Mouse (Mus musculus) kidney, adult 18-20 months (tissue): ENCODE data around the gene Fam133b.
"Not testable (repeated sequence)": the region's sequence is repeated elsewhere in the genome, so short reads cannot be mapped to it uniquely, and the experiment has no call there.

Source experiments
- DNase-seq: peaks from one replicate; pipeline ENCODE4 v3.0.0; 2021

Gene Fam133b

DNA sequence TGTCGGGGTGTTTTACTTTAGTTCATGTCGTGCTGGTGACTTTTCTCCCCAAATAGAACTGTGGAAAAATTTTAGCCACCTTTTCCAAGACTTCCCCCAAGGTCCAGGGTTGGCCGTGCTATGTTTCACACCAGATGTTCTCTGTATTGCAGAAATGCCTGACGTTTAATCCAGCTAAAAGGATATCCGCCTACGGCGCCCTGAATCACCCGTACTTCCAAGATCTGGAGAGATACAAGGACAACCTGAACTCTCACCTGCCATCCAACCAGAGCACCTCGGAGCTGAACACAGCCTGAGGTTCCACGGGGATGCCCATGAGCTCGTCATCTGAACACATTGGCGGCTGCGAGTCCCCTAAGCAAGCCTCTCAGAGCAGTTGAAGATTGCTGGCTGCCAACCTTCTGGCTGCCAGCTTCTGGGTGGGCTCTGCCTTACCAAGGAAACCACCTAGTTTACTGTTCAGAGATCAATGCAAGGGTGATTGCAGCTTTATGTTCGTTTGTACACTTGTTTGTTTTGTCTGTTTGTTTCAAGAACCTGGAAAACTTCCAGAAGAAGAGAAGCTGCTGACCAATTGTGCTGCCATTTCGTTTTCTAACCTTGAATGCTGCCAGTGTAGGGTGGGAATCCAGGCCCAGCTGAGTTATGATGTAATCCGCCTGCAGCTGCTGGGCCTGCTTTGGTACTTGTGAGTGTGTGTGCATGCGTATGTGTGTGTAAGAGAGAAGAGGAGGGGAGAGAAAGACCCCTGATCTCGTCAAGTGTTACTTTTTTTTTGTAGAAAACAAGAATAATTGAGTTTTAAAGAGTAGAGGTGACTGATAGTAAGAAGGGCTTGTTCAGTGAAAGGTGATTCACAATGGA lies 22.9 kb upstream of the Fam133b start:
- DNase-seq: no peak

GRCm38 (mm10) chr5:3521741-3522140 lies 21.9 kb upstream of the Fam133b start:
- DNase-seq: no peak

DNA sequence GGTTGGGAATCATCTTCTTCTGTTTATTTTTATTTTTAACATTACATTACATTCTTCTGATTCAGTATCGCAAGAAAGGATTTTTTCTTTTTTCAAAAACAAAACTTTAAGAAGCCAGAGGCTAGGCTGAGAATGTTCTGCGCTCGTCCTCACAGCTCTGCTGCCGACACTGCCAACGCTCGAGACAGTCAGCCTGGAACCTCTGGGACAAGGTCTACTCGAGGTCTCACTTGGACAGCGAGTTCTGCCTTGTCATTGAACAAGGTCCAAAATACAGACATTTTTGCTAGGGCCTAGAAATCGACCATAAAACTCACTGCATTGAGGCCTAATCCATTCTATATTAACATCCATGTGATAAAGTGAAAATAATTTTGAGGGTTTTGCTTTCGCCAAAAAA lies 20.8 kb upstream of the Fam133b start:
- peak; percentile 18 for DNase-seq

- DNase-seq: no peak
Observed at GRCm38 (mm10) chr5:3527041-3527691, 16.5 kb upstream of the Fam133b start.

DNA sequence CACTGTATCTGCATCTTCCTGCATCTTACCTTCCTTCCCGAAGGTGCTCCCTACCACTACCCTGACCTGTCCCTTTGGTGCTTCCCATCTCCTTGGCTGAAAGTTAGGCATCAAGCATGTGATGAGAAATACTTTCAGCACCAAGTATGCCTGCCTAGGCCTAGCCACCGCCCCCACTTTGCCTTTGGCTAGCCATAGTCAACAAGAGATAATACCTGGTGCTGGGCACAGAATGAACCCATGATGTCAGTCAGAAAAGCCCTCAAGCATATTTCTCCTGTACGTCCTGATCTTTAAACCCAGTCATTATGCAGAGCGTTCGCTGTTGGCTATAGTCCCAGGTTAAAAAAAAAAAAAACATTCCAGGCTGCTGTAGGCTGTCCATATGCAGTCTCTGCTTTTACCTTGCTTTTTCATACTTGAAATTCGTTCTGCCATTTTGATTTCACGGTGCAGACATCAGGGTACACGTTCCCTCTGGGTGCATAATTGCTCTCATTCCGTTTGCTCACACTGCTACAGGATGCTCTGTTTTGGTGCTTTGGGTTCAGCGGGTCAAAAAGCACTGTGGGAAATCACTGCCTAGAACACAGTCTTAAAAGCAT lies 13.9 kb upstream of the Fam133b start:
- DNase-seq: no peak

GRCm38 (mm10) chr5:3532048-3532447 lies 11.6 kb upstream of the Fam133b start:
- DNase-seq: not testable (repeated sequence)

- DNase-seq: no peak
Observed at GRCm38 (mm10) chr5:3536592-3537212, 6.9 kb upstream of the Fam133b start.

GRCm38 (mm10) chr5:3538505-3539472 lies 4.8 kb upstream of the Fam133b start:
- no peak for DNase-seq

- no peak for DNase-seq
Observed at GRCm38 (mm10) chr5:3541871-3542270, 1.8 kb upstream of the Fam133b start.

DNA sequence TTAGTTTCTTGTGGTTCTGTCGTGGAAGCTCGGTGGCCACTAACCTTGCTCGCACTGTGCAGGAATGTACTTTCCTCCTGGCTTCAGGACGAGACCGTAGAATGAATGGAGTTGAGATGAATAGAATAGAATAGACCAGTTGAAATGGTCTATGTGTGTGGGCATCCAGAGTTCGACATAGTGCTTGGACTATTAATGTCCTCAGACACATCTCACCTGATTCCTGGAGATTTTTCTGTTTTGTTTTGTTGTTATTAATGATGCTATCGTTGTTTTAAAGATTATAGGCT lies 792 bp downstream of the Fam133b start:
- DNase-seq: no peak

- DNase-seq: peak; percentile 58
Observed at GRCm38 (mm10) chr5:3546226-3546625, 2.6 kb downstream of the Fam133b start.

DNA sequence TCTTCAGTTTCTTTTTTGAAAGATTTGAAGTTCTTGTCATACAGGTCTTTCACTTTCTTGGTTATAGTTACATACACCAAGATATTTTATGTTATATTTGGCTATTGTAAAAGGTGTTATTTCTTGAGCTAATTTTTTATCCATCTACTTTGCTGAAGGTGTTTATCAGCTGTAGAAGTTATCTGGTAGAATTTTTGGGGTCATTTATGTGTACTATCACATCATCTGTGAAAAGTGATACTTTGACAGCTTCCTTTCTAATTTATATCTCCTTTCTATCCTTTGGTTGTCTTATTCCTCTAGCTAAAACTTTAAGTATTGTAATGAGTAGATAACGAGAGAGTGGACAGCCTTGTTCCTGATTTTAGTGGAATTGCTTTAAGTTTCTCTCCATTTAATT lies 7.8 kb downstream of the Fam133b start:
- DNase-seq: no peak

DNA sequence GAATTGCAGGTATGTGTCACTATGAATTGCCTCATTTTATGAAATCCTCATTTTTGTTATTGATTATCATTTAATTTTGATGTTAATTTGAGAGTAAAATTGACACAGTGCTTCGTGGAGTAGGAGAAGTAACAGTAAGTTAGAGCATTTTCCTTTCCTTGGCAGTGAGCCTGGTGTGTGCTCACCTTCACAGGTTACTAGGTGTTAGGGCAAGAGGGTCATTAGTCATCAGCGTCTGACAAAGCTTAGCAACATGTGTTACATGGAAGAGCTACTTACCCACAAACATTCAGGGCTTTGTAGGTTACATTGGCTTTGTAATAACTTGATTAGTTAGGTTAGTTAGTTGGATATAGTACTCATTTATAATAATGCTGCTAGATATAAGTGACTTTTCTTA lies 10.6 kb downstream of the Fam133b start:
- DNase-seq: no peak

GRCm38 (mm10) chr5:3571266-3571665 lies 27.6 kb downstream of the Fam133b start, which contains the start of gene 1700109H08Rik:
1700109H08Rik (plus strand) TSS chr5:3571566.
- no peak for DNase-seq

- DNase-seq: no peak
Observed at GRCm38 (mm10) chr5:3574825-3575224, 31.2 kb downstream of the Fam133b start.

GRCm38 (mm10) chr5:3577939-3578338 lies 34.3 kb downstream of the Fam133b start:
- DNase-seq: no peak

- DNase-seq: no peak
Observed at GRCm38 (mm10) chr5:3579066-3579465, 35.4 kb downstream of the Fam133b start.

DNA sequence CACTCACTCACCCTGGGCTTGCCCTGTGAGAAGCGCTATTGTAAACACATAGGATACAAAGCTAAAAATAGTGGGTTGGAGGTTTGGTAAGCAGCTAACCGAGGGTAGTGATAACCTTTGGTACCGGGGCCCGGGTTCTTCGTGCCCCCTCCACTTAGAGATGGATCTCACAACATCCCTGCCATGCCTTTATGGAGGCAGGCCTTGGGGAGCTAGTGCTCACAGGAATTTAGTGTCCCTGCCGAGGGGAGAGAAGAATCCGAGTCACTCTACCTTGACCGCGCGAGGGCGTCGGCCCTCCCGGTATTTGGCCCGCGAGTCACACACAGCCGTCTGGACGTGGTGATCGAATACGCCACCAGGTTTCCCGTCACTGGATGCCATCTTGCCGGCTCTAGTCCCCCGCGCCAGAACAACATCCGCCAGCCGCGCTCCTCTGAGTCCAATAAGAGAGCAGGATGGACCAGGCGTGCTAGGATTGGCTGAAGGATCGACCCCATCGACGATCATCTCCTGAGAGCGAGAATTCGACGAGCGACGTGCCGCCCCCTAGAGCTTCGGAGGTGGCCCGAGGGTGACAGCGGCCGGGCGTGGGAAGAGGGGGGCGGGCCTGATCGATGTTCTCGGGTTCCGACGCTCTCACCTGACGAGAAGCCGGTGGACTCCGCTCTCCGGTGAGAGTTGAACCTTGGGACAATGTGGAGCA lies 52.2 kb downstream of the Fam133b start, which contains the start of gene Pex1:
Gene Pex1, plus strand, starts transcription at position 374 of the 706 bp plus-strand sequence.
- DNase-seq: peak; percentile 92

DNA sequence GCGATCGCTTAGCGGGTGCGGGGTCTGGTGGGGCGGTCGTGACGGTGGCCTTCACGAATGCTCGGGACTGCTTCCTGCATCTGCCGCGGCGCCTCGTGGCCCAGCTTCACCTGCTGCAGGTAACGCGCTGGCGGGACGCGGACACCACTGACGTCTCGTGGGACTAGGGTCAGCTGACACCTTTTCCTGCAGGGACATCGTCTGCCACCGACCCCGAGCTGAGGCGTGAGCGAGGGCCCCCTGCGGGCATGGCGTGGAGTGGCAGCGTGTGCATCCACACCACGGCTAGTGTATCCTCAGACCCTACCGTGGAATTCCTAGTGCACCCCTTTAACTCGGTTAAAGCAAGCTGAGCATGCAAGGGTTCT lies 52.8 kb downstream of the Fam133b start, which contains the start of gene Rbm48:
Gene Rbm48, minus strand, starts transcription at position 187 of the 368 bp plus-strand sequence.
- DNase-seq: peak; percentile 86

DNA sequence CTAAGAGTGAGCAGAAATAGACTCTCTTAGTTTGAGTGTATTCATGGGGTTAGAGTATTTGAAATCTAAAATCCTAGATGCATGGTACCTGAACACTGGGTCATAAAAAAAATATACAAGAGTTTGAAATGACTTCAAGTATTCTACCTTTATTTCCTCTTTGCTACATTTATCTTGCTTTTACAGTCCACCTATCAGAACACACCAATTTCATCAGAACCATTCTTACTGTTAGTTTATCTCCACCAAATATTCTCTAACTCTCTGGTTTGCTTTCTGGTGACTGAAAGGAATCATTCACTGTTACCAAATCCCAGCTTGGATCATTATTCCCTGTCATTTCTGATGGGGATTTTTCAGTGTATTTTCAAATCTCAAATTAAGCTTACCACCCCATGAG lies 53.5 kb downstream of the Fam133b start:
- DNase-seq: no peak

- no peak for DNase-seq
Observed at GRCm38 (mm10) chr5:3598766-3599165, 55.1 kb downstream of the Fam133b start.

- no peak for DNase-seq
Observed at GRCm38 (mm10) chr5:3600298-3600697, 56.7 kb downstream of the Fam133b start.
